Mouse (Mus musculus) limb, embryonic 14.5 days (tissue): ENCODE measurements around the gene Gramd1b. TPM values are rescaled to one million over a fixed set of nuclear protein-coding genes. Genes with fewer than 3 reads are reported as not detected.

Experiments used
- ATAC-seq: fragments of 200-750 bp; cut with Nextera tagmentation; 2 replicates; pipeline ENCODE4 v1.8.0; 2017; ENCODE audit warnings: low read depth, moderate number of reproducible peaks, moderate TSS enrichment; ENCODE audit not compliant: low FRiP score
- DNase-seq: peaks from one replicate; pipeline ENCODE4 v3.0.0-alpha.2; 2015; ENCODE audit warnings: low spot score
- H3K27ac ChIP-seq: fragments of 300-500 bp; sonication (generic); replicated peaks from 2 replicates; pipeline ENCODE4 v1.5.1; 2014; ENCODE audit warnings: low read depth, mild to moderate bottlenecking, low read length, moderate library complexity, mixed read lengths
- H3K27me3 ChIP-seq: fragments of 300-500 bp; sonication (generic); 2 replicates; pipeline ENCODE4 v1.6.1; 2014; ENCODE audit warnings: low read length, mixed read lengths; ENCODE audit not compliant: control insufficient read depth, insufficient read depth
- H3K36me3 ChIP-seq: fragments of 300-500 bp; sonication (generic); 2 replicates; pipeline ENCODE4 v1.6.1; 2014; ENCODE audit warnings: mild to moderate bottlenecking, low read length, moderate library complexity, mixed read lengths; ENCODE audit not compliant: control insufficient read depth, insufficient read depth
- H3K4me1 ChIP-seq: fragments of 300-500 bp; sonication (generic); 2 replicates; pipeline ENCODE4 v1.6.1; 2014; ENCODE audit warnings: antibody characterized with exemption, low read length, mixed read lengths; ENCODE audit not compliant: control insufficient read depth, insufficient read depth
- H3K4me2 ChIP-seq: fragments of 300-500 bp; sonication (generic); replicated peaks from 2 replicates; pipeline ENCODE4 v1.6.1; 2014; ENCODE audit warnings: low read depth, mild to moderate bottlenecking, low read length, moderate library complexity; ENCODE audit not compliant: severe bottlenecking
- H3K4me3 ChIP-seq: fragments of 300-500 bp; sonication (generic); replicated peaks from 2 replicates; pipeline ENCODE4 v1.5.1; 2014; ENCODE audit warnings: low read length
- H3K9ac ChIP-seq: fragments of 300-500 bp; sonication (generic); 2 replicates; pipeline ENCODE4 v1.6.1; 2014; ENCODE audit warnings: mild to moderate bottlenecking, low read depth, low read length, moderate library complexity; ENCODE audit not compliant: severe bottlenecking
- H3K9me3 ChIP-seq: fragments of 300-500 bp; sonication (generic); 2 replicates; pipeline ENCODE4 v1.6.1; 2016; ENCODE audit warnings: low read length; ENCODE audit not compliant: control insufficient read depth
- POLR2A ChIP-seq: fragments of 200-500 bp; IDR thresholded peaks from 2 replicates; pipeline ENCODE4 v1.8.0; 2012; ENCODE audit warnings: inconsistent platforms, mild to moderate bottlenecking, moderate library complexity, borderline replicate concordance; ENCODE audit not compliant: insufficient read depth, insufficient read length; ENCODE audit errors: extremely low read depth
- WGBS: fragments of 180-500 bp; shearing (Covaris S2); extraction: QIAGEN DNeasy Blood & Tissue Kit; methylation state at CpG from one replicate; pipeline ENCODE4 v1.1.7; 2014; 5-methylcytosine and 5-hydroxymethylcytosine counted together
- polyA plus RNA-seq, 2 experiments: library from polyadenylated mRNA; depleted of rRNA in 1 of 2; stranded (reverse) in 1 of 2; unstranded in 1 of 2; fragments of >200 nt; fragmentation: Nextera tagmentation in 1 of 2; extraction: Ambion mirVana in 1 of 2; gene quantifications; 2 replicates each; pipeline versions ENCODE4 v1.2.1 to v1.2.3; 2012 to 2014

Gene Gramd1b
- polyA plus RNA-seq, 2 experiments, result 3.6 to 11.3 TPM

DNA sequence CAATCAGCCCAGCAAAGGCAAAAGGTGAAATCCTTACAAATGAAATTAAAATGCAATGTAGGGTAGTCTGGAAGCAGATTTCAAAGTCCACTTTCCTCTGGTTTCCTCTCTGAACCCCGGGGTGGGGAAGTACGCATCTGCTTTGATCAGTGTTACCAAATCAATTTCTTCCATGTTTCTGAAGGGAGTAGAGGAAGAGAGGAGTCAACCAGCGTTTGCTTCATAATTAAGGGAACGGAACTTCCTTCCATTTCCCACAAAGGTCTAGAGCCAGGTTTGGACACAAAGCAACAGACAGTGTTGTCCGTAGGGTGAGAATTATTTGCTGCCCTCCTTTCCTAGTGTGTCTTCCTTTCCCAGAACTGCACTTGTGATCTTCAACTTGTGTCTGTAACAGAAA lies 16.7 kb upstream of the Gramd1b start:
- H3K4me1 ChIP-seq, result no peaks in the 10 kb centered on the region
- no peak overlapping the region for H3K4me2 ChIP-seq
- WGBS, result 80% methylated on average over 5 of the region's 5 CpGs
- H3K27ac ChIP-seq, result no peak overlapping the region
- no peak overlapping the region for H3K9ac ChIP-seq
- no peaks in the 10 kb centered on the region for H3K27me3 ChIP-seq
- ATAC-seq (no peak), DNase-seq (no peak)
- no peak for TF ChIP-seq POLR2A
- H3K4me3 ChIP-seq, result no peak overlapping the region
- H3K36me3 ChIP-seq, result no peaks in the 10 kb centered on the region
- H3K9me3 ChIP-seq, result no peaks in the 10 kb centered on the region

DNA sequence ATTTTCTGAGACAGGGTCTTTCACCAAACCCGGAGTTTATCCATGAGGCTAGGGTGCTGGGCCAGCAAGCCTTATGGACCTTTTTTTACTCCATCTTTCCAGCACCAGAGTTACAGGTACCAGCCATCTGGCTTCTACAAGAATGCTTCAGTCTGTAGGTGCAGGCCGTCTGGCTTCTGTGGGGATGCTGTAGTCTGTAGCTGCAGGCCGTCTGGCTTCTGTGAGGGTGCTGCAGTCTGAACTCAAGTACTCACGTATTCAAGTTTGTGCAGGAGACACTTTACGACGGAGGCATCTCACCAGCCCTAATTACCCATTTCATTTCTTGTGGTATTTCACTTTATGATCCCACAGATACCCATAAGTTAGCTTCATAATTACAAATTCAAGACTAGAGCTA lies 14.0 kb upstream of the Gramd1b start:
- WGBS, result 46% methylated on average over 6 of the region's 6 CpGs
- H3K4me3 ChIP-seq, result no peak overlapping the region
- ATAC-seq (no peak), DNase-seq (no peak)
- no peak for TF ChIP-seq POLR2A
- no peaks in the 10 kb centered on the region for H3K9me3 ChIP-seq
- H3K4me1 ChIP-seq, result no peaks in the 10 kb centered on the region
- no peaks in the 10 kb centered on the region for H3K36me3 ChIP-seq
- no peaks in the 10 kb centered on the region for H3K27me3 ChIP-seq
- no peak overlapping the region for H3K4me2 ChIP-seq
- no peak overlapping the region for H3K27ac ChIP-seq
- H3K9ac ChIP-seq, result no peak overlapping the region

DNA sequence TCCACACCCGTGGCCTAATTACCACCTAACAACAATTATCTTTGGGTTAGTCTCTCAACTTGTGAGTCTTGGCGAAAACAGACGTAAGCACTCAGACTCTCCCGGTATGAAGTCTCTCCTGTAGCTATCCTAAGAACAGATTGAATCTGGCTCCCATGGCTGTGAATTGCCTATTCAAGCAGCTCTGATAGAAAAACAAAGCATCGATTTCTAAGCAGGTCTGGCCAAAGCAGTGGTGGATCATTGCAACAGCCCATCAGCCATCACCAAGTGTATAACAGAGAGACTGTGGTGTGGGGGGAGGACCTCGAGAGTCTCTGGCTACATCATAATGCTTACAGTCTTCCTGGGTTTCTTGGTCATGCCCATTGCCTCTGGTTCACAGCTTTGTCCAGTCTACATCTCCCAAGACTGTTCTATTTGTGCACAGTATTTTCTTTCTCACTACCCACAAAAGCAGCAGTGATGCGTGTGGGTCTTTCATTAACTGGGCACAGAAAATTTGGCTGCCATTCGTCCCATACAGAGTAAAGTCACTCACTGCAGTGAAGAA lies 8.5 kb upstream of the Gramd1b start:
- no peak for DNase-seq
- no peaks in the 10 kb centered on the region for H3K9me3 ChIP-seq
- no peak overlapping the region for H3K4me3 ChIP-seq
- H3K4me1 ChIP-seq, result no peaks in the 10 kb centered on the region
- TF ChIP-seq POLR2A, result no peak
- no peak overlapping the region for H3K27ac ChIP-seq
- no peak for ATAC-seq
- no peak overlapping the region for H3K9ac ChIP-seq
- H3K36me3 ChIP-seq, result no peaks in the 10 kb centered on the region
- WGBS, result 76% methylated on average over 8 of the region's 8 CpGs
- H3K4me2 ChIP-seq, result no peak overlapping the region
- H3K27me3 ChIP-seq, result no peaks in the 10 kb centered on the region

DNA sequence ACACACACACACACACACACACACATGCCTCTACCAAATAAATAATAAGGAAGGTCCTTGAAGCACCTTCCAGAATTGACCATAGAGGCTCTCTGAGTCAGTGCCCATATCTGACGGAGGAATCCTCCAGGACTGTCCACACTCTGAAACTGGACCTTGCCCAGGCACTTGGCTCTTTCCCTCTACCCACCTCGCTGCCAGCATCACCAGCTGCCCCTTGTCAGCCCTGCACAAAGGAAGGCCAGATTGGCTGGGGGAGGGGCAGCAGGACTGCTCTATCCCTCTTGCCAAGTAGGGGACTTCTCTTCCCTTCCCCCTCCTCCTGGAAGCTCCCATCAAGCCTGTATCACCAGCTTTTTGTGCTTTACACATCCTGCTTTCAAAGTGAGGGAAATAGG lies 6.5 kb upstream of the Gramd1b start:
- ATAC-seq (no peak), DNase-seq (no peak)
- 40% methylated on average over 2 of the region's 2 CpGs for WGBS
- Histone ChIP-seq H3K9me3 (no peaks in the 10 kb centered on the region), H3K9ac (no peak overlapping the region), H3K4me1 (no peaks in the 10 kb centered on the region), H3K36me3 (no peaks in the 10 kb centered on the region), H3K27me3 (no peaks in the 10 kb centered on the region), H3K4me3 (no peak overlapping the region), H3K4me2 (no peak overlapping the region), H3K27ac (no peak overlapping the region)
- no peak for TF ChIP-seq POLR2A

DNA sequence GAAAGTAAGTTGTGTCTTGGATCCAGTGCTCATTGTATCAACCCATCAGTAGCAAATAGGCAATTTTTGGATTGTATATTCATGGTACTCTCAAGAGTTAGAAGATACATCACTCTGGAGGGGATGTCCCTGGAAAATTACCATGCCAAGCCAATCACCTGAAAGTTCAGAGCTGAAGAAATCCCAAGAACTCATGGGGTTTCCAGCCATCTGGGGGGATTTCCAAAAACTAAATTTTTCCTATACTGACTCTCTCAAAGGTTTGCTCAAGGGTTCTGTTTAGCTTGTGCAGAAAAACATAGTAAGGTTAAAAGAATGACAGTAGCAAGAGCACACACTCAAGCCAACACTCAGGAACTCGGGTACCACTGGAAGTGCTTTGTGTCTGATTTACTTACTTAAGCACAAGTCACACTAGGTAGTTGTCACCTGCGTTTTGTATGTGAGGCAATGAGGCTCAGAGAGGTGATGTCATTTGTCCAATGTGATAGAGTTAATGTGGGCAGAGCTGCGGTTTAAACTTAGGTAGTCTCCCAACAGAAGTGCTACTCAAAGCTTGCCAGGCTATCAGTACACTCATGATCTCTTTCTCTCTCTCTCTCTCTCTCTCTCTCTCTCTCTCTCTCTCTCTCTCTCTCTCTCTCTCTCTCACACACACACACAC lies 6.0 kb upstream of the Gramd1b start:
- Histone ChIP-seq H3K27me3 (no peaks in the 10 kb centered on the region), H3K9ac (no peak overlapping the region), H3K4me2 (no peak overlapping the region), H3K36me3 (no peaks in the 10 kb centered on the region), H3K4me3 (no peak overlapping the region), H3K27ac (no peak overlapping the region), H3K9me3 (no peaks in the 10 kb centered on the region), H3K4me1 (no peaks in the 10 kb centered on the region)
- no peak for TF ChIP-seq POLR2A
- DNase-seq, result no peak
- WGBS, result 84% methylated on average over 3 of the region's 3 CpGs
- no peak for ATAC-seq
